Mouse (Mus musculus): ENCODE results near the gene Arhgap23.
A peak's percentile ranks its signal among the peaks of the same experiment; 100 is the strongest.

Gene Arhgap23

GRCm38 (mm10) chr11:97531381-97532260 is 116.3 kb downstream of the Arhgap23 start:
- peak; percentile 72 for DNase-seq (ENCODE audit: extremely low read depth, low read depth)

GRCm38 (mm10) chr11:97532354-97532753 is 117.0 kb downstream of the Arhgap23 start:
- DNase-seq (ENCODE audit: extremely low read depth, low read depth) = no peak

GRCm38 (mm10) chr11:97532950-97533582 is 117.7 kb downstream of the Arhgap23 start:
- DNase-seq (ENCODE audit: extremely low read depth, low read depth) = peak; percentile 60

- DNase-seq (ENCODE audit: extremely low read depth, low read depth) = no peak
These were observed 118.3 kb downstream of the Arhgap23 start for GRCm38 (mm10) chr11:97533653-97534052.

- no peak for DNase-seq (ENCODE audit: extremely low read depth, low read depth)
These were observed 119.3 kb downstream of the Arhgap23 start for GRCm38 (mm10) chr11:97534442-97535307.

GRCm38 (mm10) chr11:97535308-97535630 is 119.9 kb downstream of the Arhgap23 start:
- no peak for DNase-seq (ENCODE audit: extremely low read depth, low read depth)

- DNase-seq (ENCODE audit: extremely low read depth, low read depth) = no peak
These were observed 120.3 kb downstream of the Arhgap23 start for GRCm38 (mm10) chr11:97535660-97536059.

GRCm38 (mm10) chr11:97536083-97536747 is 120.9 kb downstream of the Arhgap23 start:
- no peak for DNase-seq (ENCODE audit: extremely low read depth, low read depth)

- no peak for DNase-seq (ENCODE audit: extremely low read depth, low read depth)
These were observed 121.7 kb downstream of the Arhgap23 start for GRCm38 (mm10) chr11:97536835-97537579.

- DNase-seq (ENCODE audit: extremely low read depth, low read depth) = no peak
These were observed 122.3 kb downstream of the Arhgap23 start for GRCm38 (mm10) chr11:97537580-97538089.

GRCm38 (mm10) chr11:97539622-97540021 is 124.3 kb downstream of the Arhgap23 start:
- DNase-seq (ENCODE audit: extremely low read depth, low read depth) = no peak

- peak; percentile 49 for DNase-seq (ENCODE audit: extremely low read depth, low read depth)
These were observed 124.8 kb downstream of the Arhgap23 start for GRCm38 (mm10) chr11:97540136-97540535.

GRCm38 (mm10) chr11:97540604-97541003 is 125.3 kb downstream of the Arhgap23 start:
- no peak for DNase-seq (ENCODE audit: extremely low read depth, low read depth)

- DNase-seq (ENCODE audit: extremely low read depth, low read depth) = no peak
These were observed 127.1 kb downstream of the Arhgap23 start for GRCm38 (mm10) chr11:97542171-97543150.

GRCm38 (mm10) chr11:97543181-97543733 is 127.9 kb downstream of the Arhgap23 start:
- DNase-seq (ENCODE audit: extremely low read depth, low read depth) = no peak

GRCm38 (mm10) chr11:97543883-97544282 is 128.6 kb downstream of the Arhgap23 start:
- DNase-seq (ENCODE audit: extremely low read depth, low read depth) = no peak

- DNase-seq (ENCODE audit: extremely low read depth, low read depth) = no peak
These were observed 130.7 kb downstream of the Arhgap23 start for GRCm38 (mm10) chr11:97545808-97546560.

- no peak for DNase-seq (ENCODE audit: extremely low read depth, low read depth)
These were observed 131.6 kb downstream of the Arhgap23 start for GRCm38 (mm10) chr11:97546804-97547411.
